Mouse (Mus musculus) hindbrain, postnatal 0 days (tissue): ENCODE measurements around the gene Taar8a. TPM values are rescaled to one million over a fixed set of nuclear protein-coding genes. Genes with fewer than 3 reads are reported as not detected.
"Not testable (repeated sequence)": the region's sequence is repeated elsewhere in the genome, so short reads cannot be mapped to it uniquely, and the experiment has no call there.

Source experiments
- ATAC-seq: fragments of 200-750 bp; cut with Nextera tagmentation; 2 replicates; pipeline ENCODE4 v1.8.0; 2017; ENCODE audit warnings: mild to moderate bottlenecking, moderate TSS enrichment, moderate library complexity
- DNase-seq: peaks from one replicate; pipeline ENCODE4 v3.0.0-alpha.2; 2015; ENCODE audit warnings: low spot score
- H3K27ac ChIP-seq: fragments of 300-500 bp; sonication (generic); 2 replicates; pipeline ENCODE4 v1.5.1; 2014; ENCODE audit warnings: mild to moderate bottlenecking
- H3K27me3 ChIP-seq: fragments of 300-500 bp; sonication (generic); 2 replicates; pipeline ENCODE4 v1.6.1; 2014; ENCODE audit warnings: low read length, mixed read lengths; ENCODE audit not compliant: insufficient read depth
- H3K36me3 ChIP-seq: fragments of 300-500 bp; sonication (generic); 2 replicates; pipeline ENCODE4 v1.6.1; 2014; ENCODE audit warnings: low read length, mixed read lengths; ENCODE audit not compliant: insufficient read depth
- H3K4me1 ChIP-seq: fragments of 300-500 bp; sonication (generic); 2 replicates; pipeline ENCODE4 v1.6.1; 2014; ENCODE audit warnings: antibody characterized with exemption, low read length, mixed read lengths; ENCODE audit not compliant: insufficient read depth
- H3K4me2 ChIP-seq: fragments of 300-500 bp; sonication (generic); 2 replicates; pipeline ENCODE4 v1.6.1; 2014; ENCODE audit warnings: low read depth, mild to moderate bottlenecking, low read length, moderate library complexity, mixed read lengths
- H3K4me3 ChIP-seq: fragments of 300-500 bp; sonication (generic); 2 replicates; pipeline ENCODE4 v1.5.1; 2014; ENCODE audit warnings: low read length
- H3K9ac ChIP-seq: fragments of 300-500 bp; sonication (generic); replicated peaks from 2 replicates; pipeline ENCODE4 v1.6.1; 2014; ENCODE audit warnings: mild to moderate bottlenecking, low read length, moderate library complexity, mixed read lengths
- H3K9me3 ChIP-seq: fragments of 300-500 bp; sonication (generic); 2 replicates; pipeline ENCODE4 v1.6.1; 2016; ENCODE audit warnings: low read length, mixed read lengths
- CTCF ChIP-seq: IDR thresholded peaks from 2 replicates; pipeline ENCODE4 v1.5.1; 2016; ENCODE audit warnings: antibody characterized with exemption, control low read depth, low read depth
- WGBS: fragments of 180-500 bp; shearing (Covaris S2); extraction: QIAGEN DNeasy Blood & Tissue Kit; methylation state at CpG from one replicate; pipeline ENCODE4 v1.1.7; 2014; 5-methylcytosine and 5-hydroxymethylcytosine counted together
- polyA plus RNA-seq: library from polyadenylated mRNA; unstranded; fragments of >200 nt; fragmentation: Nextera tagmentation; extraction: Ambion mirVana; gene quantifications from 2 replicates; pipeline ENCODE4 v1.2.1, GENCODE M21; 2015
- total RNA-seq: library from RNA; depleted of rRNA; stranded (reverse); fragments of >200 nt; gene quantifications from 2 replicates; pipeline ENCODE4 v1.2.3, GENCODE M21; 2014; rRNA removed

Gene Taar8a
- total and polyA plus RNA-seq, 2 experiments from 2014 or later: not detected

DNA sequence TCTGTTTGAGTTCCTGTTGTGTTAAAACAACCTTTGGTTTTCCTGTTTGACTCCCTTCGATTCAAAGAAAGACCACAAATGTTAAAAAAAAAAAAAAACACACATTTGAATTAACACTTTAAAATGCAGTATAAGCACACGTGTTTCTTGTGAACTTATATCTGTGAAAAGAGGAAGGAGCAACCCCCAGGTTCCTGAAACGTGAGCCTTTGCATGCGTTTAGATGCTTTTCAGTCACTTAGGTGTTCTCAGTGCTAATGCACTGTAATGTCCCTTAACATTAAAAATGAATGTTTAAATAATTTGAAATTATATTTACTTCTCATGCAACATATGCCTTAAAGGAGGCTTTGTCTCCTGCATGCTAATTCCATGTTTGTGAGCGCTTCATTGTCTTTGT lies 31.4 kb downstream of the Taar8a start:
- H3K9ac ChIP-seq: no peak overlapping the region
- H3K4me3 ChIP-seq: no peak overlapping the region
- TF ChIP-seq CTCF: no peak
- DNase-seq (no peak), ATAC-seq (no peak)
- H3K27me3 ChIP-seq: no peaks in the 10 kb centered on the region
- no peaks in the 10 kb centered on the region for H3K4me1 ChIP-seq
- WGBS: 71% methylated on average over 5 of the region's 5 CpGs
- H3K9me3 ChIP-seq: no peaks in the 10 kb centered on the region
- H3K36me3 ChIP-seq: no peaks in the 10 kb centered on the region
- no peak overlapping the region for H3K4me2 ChIP-seq
- H3K27ac ChIP-seq: no peak overlapping the region

DNA sequence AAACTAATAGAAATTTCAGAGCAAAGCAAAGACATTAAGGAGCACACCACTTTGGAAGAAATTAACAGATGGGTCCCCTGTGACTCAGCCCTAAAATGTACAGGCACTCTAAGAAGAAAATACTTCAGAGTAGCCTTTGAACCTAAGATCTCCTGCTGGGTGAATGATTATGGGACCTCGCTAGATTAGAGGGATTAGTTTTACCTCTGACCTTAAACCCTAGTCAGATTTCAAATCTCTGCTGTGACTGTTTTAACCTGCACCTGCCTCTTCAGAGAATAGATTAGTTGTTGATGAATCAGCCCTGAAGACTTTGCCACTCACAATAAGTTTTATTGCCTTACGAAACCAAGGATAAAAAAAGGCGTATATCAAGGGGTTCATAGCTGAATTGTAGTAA lies 31.9 kb downstream of the Taar8a start:
- WGBS: 67% methylated on average over 3 of the region's 3 CpGs
- TF ChIP-seq CTCF: no peak

GRCm38 (mm10) chr10:24109434-24109833 lies 33.1 kb downstream of the Taar8a start, which contains the start of gene Taar9:
TSS of gene Taar9 (minus strand) at chr10:24109534.
- H3K4me3 ChIP-seq, H3K27me3 ChIP-seq, H3K36me3 ChIP-seq, DNase-seq, H3K9me3 ChIP-seq, ATAC-seq, H3K4me2 ChIP-seq, H3K27ac ChIP-seq, H3K4me1 ChIP-seq, H3K9ac ChIP-seq: not testable (repeated sequence)
- 85% methylated on average over 8 of the region's 8 CpGs for WGBS

More for the DNA sequence above, 31.9 kb downstream of the Taar8a start:
- Histone ChIP-seq H3K9me3 (no peaks in the 10 kb centered on the region), H3K4me2 (no peak overlapping the region), H3K27ac (no peak overlapping the region), H3K4me1 (no peaks in the 10 kb centered on the region), H3K36me3 (no peaks in the 10 kb centered on the region), H3K9ac (no peak overlapping the region), H3K27me3 (no peaks in the 10 kb centered on the region), H3K4me3 (no peak overlapping the region)
- no peak for DNase-seq
- ATAC-seq: no peak

DNA sequence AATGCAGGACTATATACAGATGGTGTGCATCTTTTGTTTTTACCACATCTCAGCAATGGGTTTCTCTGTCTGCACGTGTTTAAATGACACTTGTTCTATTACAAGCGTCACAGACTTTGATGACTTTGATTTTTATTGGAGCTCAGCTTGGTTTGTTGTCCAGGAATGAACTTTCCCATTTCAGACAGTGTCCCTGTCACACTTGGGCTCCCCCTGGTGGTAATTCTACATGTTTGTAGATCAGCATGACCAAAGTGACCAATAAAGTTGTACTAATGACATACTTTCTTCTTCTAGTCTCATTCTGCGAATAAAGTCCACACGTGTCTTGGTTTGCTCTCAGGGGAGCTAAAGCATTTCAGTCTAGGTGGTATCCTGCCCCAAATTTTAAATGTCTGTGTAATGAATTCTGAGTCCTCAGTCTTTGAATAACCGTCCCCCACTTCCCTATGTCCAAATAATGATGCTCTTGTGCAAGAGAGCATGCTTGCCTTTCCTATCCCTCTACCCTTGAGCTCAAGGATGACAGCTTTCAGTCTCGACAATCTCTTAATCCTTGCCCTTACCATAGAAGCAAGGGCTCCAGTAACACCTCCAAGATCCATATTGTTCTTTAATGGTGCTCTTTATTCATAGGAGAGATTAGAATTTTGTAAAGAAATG lies 34.9 kb downstream of the Taar8a start:
- no peak overlapping the region for H3K4me3 ChIP-seq
- WGBS: 50% methylated on average over 6 of the region's 6 CpGs
- no peaks in the 10 kb centered on the region for H3K4me1 ChIP-seq
- ATAC-seq (peak; percentile 40; the same call in 1 of the 2 replicates), DNase-seq (peak; percentile 80)
- no peaks in the 10 kb centered on the region for H3K9me3 ChIP-seq
- no peaks in the 10 kb centered on the region for H3K36me3 ChIP-seq
- H3K9ac ChIP-seq: no peak overlapping the region
- no peak overlapping the region for H3K27ac ChIP-seq
- no peak overlapping the region for H3K4me2 ChIP-seq
- TF ChIP-seq CTCF: peak; percentile 78
- no peaks in the 10 kb centered on the region for H3K27me3 ChIP-seq

Other genes with a start within 250 kb of the Taar8a start
- 0.11 and 0.16 TPM in 2 replicates for gene Vnn3, start 225.0 kb upstream of the Taar8a start, total RNA-seq
- gene Vnn3, start 225.0 kb upstream of the Taar8a start, polyA plus RNA-seq: 0.10 TPM in 1 of 2 replicates, not detected in the other
- 0.89 TPM in 1 of 2 replicates, not detected in the other for gene Vnn1, start 181.8 kb upstream of the Taar8a start, total RNA-seq
- gene Vnn1, start 181.8 kb upstream of the Taar8a start, polyA plus RNA-seq: 0.73 and 1.1 TPM in 2 replicates
- not detected in 2 replicates for gene Taar1, start 156.1 kb upstream of the Taar8a start, total RNA-seq
- gene Taar1, start 156.1 kb upstream of the Taar8a start, polyA plus RNA-seq: not detected in 2 replicates
- not detected in 2 replicates for gene Taar2, start 137.9 kb upstream of the Taar8a start, total RNA-seq
- gene Taar2, start 137.9 kb upstream of the Taar8a start, polyA plus RNA-seq: 0.33 TPM in 1 of 2 replicates, not detected in the other
- gene Taar3, start 126.9 kb upstream of the Taar8a start, total RNA-seq: 0.21 TPM in 1 of 2 replicates, not detected in the other
- gene Taar3, start 126.9 kb upstream of the Taar8a start, polyA plus RNA-seq: not detected in 2 replicates
- gene Taar4, start 116.0 kb upstream of the Taar8a start, total RNA-seq: not detected in 2 replicates
- not detected in 2 replicates for gene Taar4, start 116.0 kb upstream of the Taar8a start, polyA plus RNA-seq
- not detected in 2 replicates for gene Taar5, start 105.8 kb upstream of the Taar8a start, total RNA-seq
- gene Taar5, start 105.8 kb upstream of the Taar8a start, polyA plus RNA-seq: not detected in 2 replicates
- gene Taar6, start 90.9 kb upstream of the Taar8a start, total RNA-seq: not detected in 2 replicates
- not detected in 2 replicates for gene Taar6, start 90.9 kb upstream of the Taar8a start, polyA plus RNA-seq
- gene Taar7a, start 83.0 kb upstream of the Taar8a start, total RNA-seq: not detected in 2 replicates
- not detected in 2 replicates for gene Taar7a, start 83.0 kb upstream of the Taar8a start, polyA plus RNA-seq
- not detected in 2 replicates for gene Taar7b, start 76.6 kb upstream of the Taar8a start, total RNA-seq
- not detected in 2 replicates for gene Taar7b, start 76.6 kb upstream of the Taar8a start, polyA plus RNA-seq
- not detected in 2 replicates for gene Taar7d, start 49.3 kb upstream of the Taar8a start, total RNA-seq
- gene Taar7d, start 49.3 kb upstream of the Taar8a start, polyA plus RNA-seq: not detected in 2 replicates
- gene Taar7e, start 38.9 kb upstream of the Taar8a start, total RNA-seq: not detected in 2 replicates
- gene Taar7e, start 38.9 kb upstream of the Taar8a start, polyA plus RNA-seq: not detected in 2 replicates
- gene Taar7f, start 27.0 kb upstream of the Taar8a start, total RNA-seq: not detected in 2 replicates
- gene Taar7f, start 27.0 kb upstream of the Taar8a start, polyA plus RNA-seq: not detected in 2 replicates
- gene Taar8b, start 15.8 kb downstream of the Taar8a start, total RNA-seq: not detected in 2 replicates
- not detected in 2 replicates for gene Taar8b, start 15.8 kb downstream of the Taar8a start, polyA plus RNA-seq
- gene Taar8c, start 25.4 kb downstream of the Taar8a start, total RNA-seq: not detected in 2 replicates
- gene Taar8c, start 25.4 kb downstream of the Taar8a start, polyA plus RNA-seq: not detected in 2 replicates
- not detected in 2 replicates for gene Taar9, start 33.0 kb downstream of the Taar8a start, total RNA-seq
- gene Taar9, start 33.0 kb downstream of the Taar8a start, polyA plus RNA-seq: not detected in 2 replicates
- gene Stx7, start 72.8 kb downstream of the Taar8a start, total RNA-seq: 109 and 111 TPM in 2 replicates
- 289 and 299 TPM in 2 replicates for gene Stx7, start 72.8 kb downstream of the Taar8a start, polyA plus RNA-seq
- 10.6 and 14.3 TPM in 2 replicates for gene Moxd1, start 147.0 kb downstream of the Taar8a start, total RNA-seq
- 12.9 and 16.2 TPM in 2 replicates for gene Moxd1, start 147.0 kb downstream of the Taar8a start, polyA plus RNA-seq